Mouse (Mus musculus) WW6 (cell line): Measurements from ENCODE around the gene Igfals.

Source experiments
- DNase-seq: peaks from one replicate; pipeline ENCODE4 v3.0.0-alpha.2; 2013; ENCODE audit warnings: low read depth, low spot score

Igfals gene

DNA sequence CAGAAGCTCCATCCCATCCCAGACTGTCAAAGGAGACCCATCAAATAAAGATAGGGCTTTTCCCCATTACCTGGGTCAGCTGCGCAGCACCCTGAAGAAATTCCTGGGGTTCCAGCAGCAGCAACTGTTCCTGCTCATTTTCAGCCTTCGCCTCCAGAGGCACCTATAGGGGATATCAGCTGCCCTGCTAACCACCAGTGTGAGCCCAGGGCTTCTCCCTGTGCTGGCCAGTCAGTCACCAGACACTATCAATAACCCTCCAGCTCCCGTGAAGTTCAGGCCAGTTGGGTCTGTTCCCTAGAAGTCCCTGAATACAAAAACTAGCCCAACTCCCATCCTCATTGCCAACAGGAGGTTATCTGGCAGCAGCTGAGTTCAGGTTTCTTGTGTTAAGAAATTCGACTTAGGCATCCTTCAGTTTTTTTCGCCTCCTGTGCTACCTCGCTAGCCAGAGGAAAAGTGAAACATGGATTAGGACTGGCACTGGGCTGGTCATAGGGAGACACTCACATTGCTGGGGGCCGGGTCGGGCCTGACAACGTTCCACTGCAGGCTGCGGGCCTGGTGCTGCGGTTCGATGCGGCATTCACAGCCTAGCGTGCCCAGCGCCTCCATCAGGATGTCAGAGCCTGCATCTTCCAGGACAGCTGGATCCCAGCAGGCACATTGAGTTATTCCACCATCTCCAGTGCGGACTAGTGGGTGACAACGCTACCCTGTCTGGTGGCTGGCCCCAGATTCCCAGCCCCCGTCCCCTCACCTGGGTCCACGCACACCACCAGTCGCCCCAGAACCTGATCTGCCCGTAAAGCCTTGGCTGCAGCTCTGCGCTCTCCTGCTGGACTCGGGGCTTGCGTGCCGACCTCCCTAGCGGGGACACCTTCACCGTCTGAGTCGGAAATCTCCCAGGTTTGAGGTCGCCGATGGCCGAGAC is 28.5 kb downstream of the Igfals start:
- DNase-seq, result no peak

DNA sequence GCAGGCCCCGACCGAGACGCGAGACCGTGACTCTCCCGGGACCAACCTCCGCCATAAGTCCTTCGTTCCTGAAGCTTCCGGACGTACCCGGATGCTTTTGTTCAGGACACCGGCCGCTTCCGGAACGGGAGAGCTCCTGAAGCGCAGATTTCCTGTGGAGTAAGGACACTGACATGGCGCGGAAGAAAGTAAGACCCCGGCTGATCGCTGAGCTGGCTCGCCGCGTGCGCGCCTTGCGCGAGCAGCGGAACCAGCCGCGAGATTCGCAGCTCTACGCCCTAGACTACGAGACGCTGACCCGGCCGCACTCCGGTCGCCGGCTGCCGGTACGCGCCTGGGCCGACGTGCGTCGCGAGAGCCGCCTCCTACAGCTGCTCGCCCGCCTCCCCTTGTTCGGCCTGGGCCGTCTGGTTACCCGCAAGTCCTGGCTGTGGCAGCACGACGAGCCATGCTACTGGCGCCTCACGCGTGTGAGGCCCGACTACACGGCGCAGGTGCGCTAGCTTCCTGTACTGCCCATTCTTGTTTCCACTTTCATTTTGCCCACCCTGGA is 29.3 kb downstream of the Igfals start, which contains the start of the genes Eme2 and Mrps34:
TSS of gene Eme2 (minus strand) at position 93 of the 553 bp plus-strand sequence.
TSS of gene Mrps34 (plus strand) at position 122 of the 553 bp plus-strand sequence.
- DNase-seq, result no peak

DNA sequence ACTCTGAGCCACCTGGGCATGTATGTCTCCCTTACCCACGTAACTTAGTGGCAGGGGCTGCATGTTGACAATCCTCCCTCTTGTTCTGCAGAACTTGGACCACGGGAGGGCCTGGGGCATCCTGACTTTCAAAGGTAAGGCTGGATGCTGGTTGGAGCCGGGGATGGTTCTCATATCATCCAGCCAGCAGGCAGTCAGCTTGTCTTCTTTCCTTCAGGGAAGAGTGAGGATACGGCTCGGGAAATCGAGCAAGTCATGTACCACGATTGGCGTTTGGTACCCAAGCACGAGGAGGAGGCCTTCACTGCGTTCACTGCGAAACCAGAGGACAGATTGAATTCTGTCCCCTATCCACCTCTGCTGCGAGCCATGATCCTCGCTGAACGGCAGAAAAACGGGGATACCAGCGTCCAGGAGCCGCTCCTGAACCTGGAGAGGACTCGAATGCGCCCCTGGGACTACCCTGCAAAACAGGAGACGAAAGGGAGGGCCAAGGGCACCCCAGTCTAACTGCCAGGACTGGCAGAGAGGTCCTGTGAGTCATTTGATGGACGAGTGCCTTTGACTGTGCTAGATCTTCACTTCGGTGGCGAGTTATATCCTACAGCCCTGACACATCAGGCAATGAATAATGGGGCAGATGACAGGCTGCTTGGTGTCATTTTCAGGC is 29.9 kb downstream of the Igfals start:
- no peak for DNase-seq

DNA sequence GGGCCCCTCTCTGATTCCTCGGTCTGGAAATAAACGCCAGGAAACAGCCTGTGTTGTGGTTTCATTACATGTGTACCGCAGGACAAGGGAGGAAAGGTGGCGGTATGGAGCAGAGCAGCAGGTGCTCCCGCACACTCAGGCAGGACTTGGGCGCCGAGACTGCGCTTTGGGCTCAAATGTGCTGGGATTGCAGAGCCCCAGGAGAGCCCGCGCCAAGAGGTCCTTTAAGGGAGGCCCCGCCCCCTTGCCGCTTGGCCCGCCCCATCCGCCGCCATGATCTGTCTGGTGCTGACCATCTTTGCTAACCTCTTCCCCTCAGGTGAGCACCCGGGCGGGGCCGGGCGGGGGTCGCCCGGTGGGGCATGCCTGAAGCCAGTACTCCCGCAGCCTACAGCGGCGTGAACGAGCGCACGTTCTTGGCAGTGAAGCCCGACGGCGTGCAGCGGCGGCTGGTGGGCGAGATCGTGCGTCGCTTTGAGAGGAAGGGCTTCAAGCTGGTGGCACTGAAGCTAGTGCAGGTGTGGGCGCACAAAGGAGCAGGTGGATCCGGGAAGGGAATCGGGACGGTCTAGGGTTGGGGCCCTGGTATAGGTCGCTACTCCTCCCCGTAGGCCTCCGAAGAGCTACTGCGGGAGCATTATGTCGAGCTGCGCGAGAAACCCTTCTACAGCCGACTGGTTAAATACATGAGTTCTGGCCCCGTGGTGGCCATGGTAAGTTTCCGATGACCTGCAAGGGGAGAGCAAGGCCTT is 30.6 kb downstream of the Igfals start, which contains the start of gene Nme3:
TSS of gene Nme3 (plus strand) at position 260 of the 752 bp plus-strand sequence.
- DNase-seq, result no peak

DNA sequence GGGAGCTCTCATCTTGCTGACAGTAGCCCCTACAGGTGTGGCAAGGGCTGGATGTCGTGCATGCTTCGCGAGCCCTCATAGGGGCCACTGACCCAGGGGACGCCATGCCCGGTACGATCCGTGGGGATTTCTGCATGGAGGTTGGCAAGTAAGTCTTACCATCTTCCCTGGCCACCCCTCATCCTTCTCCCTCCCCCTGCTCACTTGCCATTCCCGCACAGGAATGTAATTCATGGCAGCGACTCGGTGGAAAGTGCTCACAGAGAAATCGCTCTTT is 31.1 kb downstream of the Igfals start:
- DNase-seq, result no peak

DNA sequence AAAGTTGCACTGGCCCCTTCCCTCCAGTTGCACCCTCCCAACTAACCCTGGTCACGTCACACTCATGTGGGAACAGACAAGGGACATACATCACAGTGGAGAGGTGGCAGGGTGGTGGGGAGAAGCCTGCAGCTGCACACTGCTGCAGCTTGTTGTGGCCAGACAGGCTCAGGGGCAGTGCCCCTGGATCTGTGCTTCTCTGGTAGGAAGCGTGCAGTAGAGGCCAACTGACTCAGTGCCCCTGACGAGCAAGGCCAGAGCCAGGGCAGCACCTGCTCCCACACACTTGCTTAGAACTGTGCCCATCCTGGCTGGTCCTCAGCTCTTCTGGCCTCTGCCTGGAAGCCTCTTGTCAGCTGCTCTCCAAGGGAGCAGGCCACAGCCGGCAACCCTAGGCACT is 31.8 kb downstream of the Igfals start:
- no peak for DNase-seq

DNA sequence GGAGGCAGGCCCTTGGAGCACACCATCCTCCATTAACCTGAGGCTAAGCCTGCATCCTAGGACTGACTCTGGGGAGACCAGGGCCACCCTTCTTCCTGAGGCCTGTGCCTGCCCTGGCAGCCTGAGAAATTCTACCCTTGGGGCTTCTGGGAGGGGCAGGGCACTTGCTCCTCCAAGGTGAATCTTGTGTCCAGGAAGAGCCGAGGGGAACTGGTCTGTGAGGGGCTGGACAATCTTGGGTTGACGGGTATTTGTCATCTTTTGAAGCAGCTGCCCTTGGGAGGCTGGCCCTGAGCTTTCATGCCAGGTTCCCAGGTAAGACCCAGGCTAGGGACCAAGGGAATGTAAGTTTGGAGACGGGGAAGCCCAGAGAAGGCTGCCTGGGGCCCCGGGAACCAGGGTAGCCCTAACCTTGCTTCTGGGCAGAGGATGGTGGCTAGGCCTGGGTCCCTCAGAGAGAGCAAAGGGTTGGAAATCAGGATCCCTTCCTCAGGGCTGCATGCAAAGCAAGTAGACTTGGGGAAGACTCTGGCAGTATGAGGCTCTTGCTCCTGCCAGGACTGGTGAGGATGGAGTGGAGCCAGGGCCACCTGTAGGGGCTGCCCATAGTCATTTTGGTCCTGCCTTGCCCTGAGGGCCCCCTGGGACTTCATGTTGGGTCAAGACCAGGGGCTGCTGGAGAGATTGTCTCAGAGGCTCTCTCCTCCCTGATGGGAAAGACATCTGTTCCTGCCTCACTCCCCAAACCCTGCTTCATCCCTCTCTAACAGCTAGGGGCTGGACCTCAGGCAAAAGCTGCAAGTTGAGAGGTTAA is 32.5 kb downstream of the Igfals start:
- DNase-seq, result no peak

DNA sequence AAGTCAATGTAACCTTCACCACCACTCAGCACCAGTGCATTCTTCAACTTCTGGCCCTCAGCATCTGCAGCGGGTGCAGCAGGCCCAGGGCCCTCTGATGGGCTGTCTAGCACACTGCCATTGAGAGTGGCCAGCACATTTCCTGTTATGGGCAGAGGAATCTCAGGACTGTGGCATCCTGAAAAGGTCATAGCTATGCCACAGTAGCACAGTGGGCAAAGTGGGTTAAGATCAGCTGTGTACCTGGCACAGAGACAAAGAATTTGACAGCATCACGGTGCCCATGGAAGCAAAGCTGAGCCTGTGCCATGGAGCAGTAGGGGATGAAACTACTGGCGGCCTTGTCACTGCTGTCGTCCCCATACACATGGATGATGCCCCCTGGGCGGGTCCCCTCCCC is 33.4 kb downstream of the Igfals start:
- DNase-seq, result no peak

DNA sequence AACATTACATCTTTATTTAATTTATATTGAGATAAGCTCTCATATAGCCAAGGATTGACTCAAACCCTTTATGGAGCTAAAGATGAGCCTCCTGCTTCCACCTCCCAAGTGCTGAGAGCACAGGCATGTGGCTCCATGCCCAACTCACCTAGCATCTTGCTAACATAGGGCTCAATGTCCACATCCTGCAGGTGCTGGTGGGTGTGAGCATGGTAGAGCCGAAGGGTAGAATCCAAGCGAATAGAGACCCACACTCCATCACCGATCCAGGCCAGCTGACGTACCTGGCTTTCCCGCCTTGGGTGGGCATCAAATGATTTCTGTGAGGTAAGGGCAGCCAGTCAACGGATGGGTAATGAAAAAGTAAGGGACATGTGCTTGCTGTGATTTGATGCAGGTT is 34.2 kb downstream of the Igfals start:
- no peak for DNase-seq

DNA sequence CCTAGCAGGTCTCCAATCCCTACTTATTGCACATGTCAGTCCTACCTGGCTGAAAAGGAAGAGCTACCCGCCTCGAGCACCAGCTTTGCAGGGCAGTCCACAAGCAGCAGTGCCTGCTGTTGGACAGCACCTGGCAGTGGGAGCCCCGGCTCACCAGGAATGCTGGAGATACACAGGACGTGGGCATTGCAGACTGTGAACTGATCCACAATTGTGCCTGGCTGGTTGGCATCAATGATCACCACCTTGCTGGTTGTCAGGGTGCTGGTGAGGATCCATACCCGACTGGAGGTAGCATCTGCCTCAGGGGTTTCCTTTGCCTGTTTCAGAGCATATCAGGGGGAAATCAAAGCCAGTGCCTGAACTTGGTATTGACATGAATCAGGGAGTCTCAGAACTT is 36.3 kb downstream of the Igfals start:
- no peak for DNase-seq

DNA sequence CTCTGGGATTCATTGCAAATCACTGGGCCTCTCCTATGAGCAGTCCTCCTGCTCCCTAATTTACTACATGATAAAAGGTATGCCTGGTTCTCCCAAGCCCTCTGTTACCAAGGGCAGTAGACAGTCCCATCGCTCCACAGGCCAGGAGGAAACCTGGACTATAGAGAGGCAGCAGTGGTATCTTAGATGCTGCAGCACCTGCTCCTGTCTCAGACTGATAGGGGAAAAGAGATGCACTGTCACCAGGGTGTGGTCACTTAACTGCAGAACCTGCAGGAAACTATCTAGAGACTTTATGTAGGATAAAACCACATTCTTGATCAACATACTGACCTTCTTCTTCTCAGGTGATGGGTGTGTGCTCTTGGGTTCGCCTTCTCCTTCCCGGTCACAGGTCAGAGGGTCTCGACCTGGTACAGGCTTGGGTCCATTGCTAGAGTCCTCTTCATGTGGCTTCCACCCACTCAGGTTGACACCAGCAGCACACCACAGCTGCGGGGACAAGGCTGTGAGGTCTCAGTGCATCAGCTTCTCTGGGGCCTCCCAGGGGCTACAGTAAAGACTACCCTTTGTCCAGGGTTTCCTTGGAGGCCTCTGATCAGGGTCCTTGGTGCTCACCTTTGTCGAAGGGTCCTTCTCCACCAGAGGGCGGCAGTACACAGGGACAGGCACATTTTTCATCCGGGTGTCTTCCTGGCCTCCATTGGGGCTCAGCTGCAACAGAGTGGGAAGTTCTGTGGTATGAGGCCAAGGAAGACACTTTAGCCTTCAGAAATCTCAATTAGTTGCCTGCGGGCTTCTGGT is 37.1 kb downstream of the Igfals start:
- DNase-seq, result no peak

DNA sequence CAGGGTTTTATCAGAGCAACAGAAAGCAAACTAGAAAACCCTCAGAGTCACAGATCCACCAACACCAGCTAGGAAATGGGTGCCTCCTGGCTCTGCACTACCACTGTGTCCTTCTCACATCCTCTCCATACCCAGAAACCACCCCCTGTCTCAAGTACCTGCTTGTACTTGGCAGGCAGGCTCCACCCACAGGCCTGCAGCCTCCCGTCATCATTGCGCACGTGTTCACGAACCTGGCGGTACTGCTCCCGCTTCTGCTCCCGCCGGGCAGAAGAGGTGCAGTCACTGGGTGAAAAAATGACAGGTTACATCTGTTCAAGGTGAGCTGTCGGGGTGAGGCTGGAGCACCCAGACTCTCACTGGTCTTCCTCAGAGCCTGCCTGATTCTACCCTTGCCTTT is 38.0 kb downstream of the Igfals start:
- DNase-seq, result no peak

DNA sequence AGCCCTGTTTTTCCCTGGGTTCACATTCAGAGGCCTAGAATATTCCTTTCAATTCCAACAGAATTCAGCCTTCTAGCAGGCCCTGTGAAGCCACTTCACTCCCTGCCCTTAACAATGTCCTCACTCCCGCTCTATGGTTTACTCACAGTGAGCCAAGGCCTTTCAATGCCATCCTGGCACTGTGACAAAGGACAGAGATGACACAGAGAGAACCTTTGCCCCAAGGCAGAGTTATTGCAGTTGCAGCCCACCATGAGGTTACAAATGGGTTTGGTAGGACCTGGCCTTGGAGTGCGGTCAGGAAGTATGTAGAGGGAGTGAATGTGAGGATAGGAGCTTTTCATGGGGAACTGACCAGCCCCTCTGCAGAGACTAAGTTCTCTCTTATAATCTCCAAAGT is 41.8 kb downstream of the Igfals start:
- DNase-seq, result no peak

DNA sequence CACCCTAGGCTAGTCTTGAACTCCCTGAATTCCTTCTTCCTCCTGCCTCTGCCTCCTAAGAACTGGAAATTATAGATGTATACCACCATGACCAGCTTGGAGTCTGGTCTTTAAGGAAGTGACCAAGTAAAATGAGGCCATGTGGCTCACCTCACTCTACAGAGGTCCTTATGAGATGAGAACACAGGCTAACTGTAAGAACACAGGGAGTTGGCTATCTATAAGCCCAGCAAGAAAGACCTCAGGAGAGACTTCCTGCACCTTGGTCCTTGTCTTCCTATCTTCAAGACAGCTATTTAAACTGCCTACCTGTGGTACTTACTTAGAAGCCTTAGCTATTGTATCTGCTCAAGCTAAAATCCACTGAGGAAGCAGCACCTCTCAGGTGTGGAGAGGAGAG is 48.2 kb downstream of the Igfals start:
- no peak for DNase-seq

DNA sequence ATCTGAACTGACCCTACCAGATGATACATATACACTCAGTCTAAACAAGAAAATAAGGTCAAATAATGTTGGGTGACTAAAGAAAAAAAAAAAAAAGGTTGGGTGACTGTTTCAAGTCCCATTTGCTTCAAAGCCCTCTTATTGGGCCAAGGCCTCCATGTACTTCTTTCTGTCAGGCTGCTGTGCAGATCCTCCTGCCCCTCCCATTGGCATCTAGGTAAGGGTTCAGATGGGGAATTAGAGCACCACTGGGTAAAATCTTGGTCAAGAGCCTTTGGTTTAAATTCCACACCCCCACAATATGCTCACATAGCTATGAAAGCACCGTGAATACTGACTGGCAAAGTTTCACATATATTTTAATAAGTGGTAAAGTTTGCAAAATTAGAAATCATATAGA is 57.4 kb downstream of the Igfals start:
- no peak for DNase-seq

DNA sequence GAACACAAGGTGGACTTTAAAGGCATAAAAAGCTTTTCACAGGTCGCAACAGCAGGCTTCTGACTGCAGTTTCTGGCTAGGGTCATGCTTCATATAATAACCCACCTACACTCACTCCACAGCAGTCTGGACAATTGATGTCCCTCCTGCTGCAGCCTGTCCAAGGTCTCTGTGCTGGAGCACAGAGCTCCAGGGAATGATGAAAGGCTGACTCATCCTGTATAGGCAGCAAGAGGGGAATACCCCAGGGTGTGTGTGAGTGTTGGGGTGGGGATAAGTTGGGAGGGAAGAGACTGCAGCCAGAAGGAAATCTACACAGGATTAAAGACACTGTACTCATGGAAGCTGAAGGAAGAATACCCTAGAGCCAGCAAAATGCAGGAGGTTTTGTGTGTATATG is 63.7 kb downstream of the Igfals start:
- DNase-seq, result no peak
